Mouse (Mus musculus) layer of hippocampus, postnatal 14 days (tissue): ENCODE data around the gene Frs3. TPM values are rescaled to one million over a fixed set of nuclear protein-coding genes. Genes with fewer than 3 reads are reported as not detected.
A peak's percentile ranks its signal among the peaks of the same experiment; 100 is the strongest.
"Not testable (repeated sequence)": the region's sequence is repeated elsewhere in the genome, so short reads cannot be mapped to it uniquely, and the experiment has no call there.

Source experiments
- DNase-seq, 2 experiments: peaks; one replicate each; pipeline ENCODE4 v3.0.0; 2021 to 2022; ENCODE audit warnings: low spot score in 2 of 2, mixed read lengths in 1 of 2
- long read RNA-seq, 2 experiments: library from polyadenylated mRNA; stranded (forward); transcript quantifications; one replicate each; pipeline ENCODE4 v2.0.0; 2021
- total RNA-seq, 2 experiments: library from RNA; stranded (reverse); gene quantifications; 2 replicates each; pipeline ENCODE4 v1.2.3; 2021

Gene Frs3
- total RNA-seq = 10 to 100 TPM; 22.2 to 27.6 TPM
- long read RNA-seq, experiment 1, transcript Frs3-201 (7 exons, 2,144 nt) = major isoform, 13 of 20 reads
- long read RNA-seq, experiment 1, partial matches to known transcripts = 2 of 20 reads
- long read RNA-seq, experiment 1, other reads (novel, unspliced or antisense) = 5 of 20 reads
- long read RNA-seq, experiment 2, transcript Frs3-201 (7 exons, 2,144 nt) = major isoform, 15 of 20 reads
- long read RNA-seq, experiment 2, partial matches to known transcripts = 4 of 20 reads
- long read RNA-seq, experiment 2, other reads (novel, unspliced or antisense) = 1 of 20 reads

DNA sequence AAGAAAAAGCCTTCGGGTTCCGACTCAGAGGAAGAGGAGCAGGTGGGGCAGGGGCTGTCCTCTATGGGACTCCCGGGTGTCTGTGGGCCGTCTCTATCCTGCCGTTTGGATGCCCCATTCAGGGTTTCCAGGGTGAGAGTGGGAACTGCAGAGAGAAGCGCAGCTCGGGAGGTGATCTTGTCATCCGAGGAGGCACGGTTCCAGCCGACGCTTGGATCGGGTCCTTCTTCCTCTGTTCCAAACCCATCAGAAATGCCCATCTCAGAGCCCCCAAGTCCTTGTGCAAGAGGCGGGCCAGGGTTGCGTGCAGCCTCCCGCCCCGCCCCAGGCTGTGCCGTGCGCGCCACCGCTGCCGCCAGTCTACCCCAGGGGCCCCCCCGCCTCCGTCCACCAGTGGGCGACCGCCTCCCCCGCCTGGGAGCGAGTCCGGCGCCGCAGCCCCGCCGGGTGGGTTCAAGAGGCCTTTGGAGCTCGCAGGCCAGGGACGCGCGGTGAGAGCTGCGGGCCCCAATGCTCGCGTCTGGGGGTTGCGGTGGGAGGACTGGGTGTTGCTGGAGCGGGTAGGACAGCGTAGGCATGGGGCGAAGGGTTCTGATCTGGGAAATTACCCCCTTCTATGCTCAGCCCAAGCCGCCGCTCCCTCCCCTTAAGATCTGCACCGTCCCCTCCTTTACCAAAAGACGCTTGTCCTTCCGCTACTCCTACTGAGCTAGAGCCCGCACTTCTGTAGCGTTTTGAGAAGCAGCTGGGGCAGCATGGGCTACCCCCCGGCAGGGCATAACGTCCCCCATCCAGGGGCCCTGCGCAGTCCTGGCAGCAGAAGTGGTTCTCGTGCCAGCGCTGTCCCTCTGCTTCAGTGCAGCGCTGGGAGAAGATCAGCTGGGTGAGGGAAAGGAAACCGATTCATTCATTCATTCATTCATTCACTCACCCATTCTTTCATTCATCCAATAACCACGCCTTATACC, at the start of gene Frs3:
Gene Frs3, plus strand, starts transcription at position 423 of the 968 bp plus-strand sequence.
- peak; percentile 80 to 82 for DNase-seq

DNA sequence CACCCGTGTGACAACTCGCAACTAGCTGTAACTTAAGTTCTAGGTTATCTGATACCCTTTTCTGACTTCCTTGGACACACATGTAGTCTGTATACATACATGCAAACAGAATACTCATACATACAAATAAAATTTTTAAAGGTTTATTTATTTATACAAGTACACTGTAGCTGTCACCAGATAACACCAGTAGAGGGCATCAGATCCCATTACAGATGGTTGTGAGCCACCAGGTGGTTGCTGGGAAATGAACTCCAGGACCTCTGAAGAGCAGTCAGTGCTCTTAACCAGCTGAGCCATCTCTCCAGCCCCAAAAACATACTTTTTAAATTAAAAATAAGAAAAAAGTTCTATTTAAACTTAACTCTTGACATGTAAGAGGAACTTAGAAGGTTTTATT, 45.8 kb upstream of the Frs3 start:
- no peak for DNase-seq

DNA sequence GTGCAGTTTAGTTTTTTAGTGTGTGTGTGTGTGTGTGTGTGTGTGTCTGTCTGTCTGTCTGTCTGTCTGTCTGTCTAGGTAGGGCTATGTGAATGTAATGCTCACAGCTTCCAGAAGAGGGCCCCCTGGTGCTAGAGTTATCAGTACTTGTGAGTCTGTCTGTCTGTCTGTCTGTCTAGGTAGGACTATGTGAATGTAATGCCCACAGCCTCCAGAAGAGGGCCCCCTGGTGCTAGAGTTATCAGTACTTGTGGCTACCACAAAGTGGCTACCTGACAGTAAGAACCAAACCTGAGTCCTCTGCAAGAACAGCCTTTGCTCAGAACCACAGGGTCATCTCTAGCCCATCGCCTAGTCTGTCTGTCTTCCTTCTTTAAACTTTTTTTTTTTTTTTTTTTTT, 42.1 kb upstream of the Frs3 start:
- DNase-seq = peak; percentile 41 to 65

DNA sequence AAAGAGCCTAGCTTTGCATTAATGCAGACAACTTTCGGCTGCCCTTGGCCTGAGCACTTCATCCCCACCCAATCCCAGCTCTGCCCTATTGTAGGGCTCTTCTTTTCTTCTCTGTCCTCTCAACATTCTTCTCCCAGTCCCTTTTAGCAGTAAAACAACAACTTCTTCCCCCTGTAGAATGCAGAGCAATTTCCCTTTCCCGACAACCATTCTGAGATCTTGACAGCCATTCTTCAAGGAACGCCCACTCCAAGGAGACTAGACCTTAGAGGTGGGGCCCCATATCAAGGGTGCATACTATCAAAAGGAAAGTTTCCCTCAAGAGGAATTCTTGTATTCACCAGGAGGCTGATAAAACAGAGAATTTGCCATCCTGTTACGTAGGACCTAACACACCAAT, 39.9 kb upstream of the Frs3 start:
- no peak for DNase-seq

DNA sequence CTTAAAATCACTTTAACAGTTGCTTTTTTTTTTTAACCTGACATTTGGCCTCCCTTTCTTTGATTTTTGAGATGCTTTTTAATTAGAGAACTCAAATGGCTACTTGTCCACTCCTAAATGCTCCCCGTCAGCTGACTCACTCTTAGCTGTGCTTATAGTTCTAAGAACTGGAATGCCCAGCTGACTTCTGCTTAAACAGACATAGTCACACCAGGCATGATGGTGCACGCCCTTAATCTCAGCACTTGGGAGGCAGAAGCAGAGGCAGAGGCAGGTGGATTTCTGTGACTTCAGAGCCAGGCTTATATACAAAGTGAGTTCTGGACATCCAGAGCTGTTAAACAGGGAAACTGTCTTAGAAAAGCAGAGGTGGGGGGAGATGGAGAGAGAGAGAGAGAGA, 36.9 kb upstream of the Frs3 start:
- DNase-seq = no peak

DNA sequence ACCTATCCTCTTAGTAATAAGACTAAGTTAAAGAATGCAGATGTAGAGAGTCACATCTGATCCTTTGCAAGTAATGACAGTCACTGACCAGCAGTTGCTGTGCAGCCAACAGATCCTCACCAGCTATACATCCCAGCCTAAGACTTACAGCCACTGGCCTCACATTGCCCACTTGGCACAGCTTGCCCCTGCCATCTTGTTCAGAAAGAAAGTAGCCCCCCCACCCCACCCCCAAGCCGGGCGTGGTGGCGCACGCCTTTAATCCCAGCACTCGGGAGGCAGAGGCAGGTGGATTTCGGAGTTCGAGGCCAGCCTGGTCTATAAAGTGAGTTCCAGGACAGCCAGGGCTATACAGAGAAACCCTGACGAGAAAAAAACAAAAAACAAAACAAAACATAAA, 34.5 kb upstream of the Frs3 start:
- DNase-seq = not testable (repeated sequence)

DNA sequence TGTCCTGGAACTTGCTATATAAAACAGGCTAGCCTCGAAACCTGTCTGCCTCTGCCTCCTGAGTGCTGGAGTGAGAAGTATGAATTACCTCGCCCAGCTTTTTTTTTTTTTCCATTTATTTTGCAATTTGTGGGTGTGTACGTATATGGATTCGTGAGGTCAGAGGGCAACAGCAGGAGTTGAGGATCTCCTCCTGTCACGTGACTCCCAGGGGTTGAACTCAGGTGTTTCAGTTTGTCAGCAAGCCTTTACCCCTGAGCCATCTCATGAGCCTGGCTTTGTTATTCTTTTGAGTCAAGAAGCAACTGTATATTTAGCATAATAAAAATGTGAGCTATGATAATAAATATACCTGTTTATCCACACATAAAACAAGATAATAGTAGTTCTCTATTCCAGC, 33.1 kb upstream of the Frs3 start:
- no peak for DNase-seq

DNA sequence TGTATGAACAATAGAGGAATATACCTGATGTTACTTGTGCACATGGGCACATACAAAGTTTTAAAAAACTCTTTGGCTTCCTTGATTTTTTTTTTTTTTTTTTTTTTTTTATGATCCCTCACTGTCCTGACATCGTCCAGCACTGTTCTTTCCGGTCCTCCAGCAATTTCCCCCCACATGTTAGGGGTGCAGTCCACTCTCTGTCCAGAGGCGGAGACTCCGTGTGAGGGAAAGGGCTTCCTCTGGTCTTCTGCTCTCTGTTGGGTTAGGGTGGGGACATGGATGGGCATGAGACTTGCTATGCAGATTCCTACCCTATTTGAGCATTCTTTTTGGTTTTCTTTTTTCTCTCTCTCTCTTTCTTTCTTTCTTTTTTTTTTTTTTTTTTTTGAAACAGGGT, 30.9 kb upstream of the Frs3 start:
- no peak for DNase-seq

DNA sequence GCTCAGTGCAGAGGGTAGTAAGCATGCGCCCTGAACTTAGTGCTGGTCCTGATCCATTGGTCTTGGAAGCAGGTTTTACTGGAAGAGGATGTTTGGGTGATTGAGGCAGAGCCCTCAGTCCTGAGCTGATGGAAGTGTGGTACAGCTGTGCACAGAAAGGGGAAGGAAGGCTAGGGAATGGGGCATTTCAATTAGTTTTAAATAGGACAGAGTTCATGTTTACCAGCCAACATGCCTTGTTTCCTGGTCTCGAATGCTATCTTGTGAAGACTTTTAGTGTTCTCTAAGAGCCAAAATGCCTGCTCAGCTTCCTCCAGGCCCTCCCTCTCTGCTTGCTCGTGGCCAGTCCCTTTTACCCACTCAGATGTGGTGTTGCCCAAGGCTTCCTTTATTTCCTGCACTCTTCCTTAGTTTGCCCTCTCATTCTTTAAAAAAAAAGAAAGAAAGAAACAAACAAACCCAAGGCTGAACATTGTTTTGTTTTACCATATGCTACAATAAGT, 30.0 kb upstream of the Frs3 start:
- DNase-seq = no peak

DNA sequence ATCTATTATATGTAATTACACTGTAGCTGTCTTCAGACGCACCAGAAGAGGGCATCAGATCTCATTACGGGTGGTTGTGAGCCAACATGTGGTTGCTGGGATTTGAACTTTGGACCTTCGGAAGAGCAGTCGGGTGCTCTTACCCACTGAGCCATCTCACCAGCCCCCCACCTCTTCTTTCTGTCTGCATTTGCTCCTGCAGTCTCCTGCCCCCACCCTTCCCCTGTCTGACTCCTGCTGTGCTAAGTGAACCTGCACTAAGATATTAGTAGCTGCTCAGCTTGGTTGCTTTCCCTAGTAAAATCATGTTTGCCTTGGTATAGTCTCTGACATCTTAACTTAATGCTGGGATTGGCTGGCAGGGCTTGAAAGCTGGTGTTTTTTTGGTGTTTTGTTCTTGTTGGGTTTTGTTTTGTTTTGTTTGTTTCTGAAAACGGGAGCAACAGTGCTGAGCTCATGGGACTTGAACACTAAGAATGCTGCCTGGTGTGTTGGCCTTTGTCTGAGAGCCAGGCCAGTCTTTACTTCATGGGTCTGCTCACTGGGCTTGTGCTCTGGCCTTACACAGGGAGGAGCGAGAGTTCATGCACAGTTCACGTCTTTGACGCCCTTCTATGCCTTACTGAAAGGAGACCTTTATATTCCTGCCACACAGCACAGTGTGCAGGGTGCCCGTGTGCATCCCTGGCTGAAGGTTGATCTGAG, 25.7 kb upstream of the Frs3 start:
- DNase-seq = no peak

DNA sequence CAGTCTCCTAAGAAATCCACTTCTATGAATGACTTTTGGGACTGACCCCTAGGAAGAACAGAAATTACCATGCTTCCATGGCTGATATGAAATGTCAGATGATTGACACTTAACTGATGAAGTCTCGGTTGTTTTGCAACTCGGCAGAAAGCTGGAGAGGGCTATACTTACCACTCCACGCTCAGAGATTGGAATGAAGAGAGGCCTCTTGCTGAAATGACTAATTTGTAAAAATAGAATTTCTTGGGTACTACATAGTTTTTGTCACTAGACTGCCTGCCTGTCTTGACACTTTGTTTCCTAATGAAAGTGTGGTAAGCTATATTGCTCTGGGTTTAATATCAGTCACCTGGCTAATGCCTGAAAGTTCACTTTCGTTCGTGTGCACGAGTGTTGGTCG, 24.4 kb upstream of the Frs3 start:
- no peak for DNase-seq

DNA sequence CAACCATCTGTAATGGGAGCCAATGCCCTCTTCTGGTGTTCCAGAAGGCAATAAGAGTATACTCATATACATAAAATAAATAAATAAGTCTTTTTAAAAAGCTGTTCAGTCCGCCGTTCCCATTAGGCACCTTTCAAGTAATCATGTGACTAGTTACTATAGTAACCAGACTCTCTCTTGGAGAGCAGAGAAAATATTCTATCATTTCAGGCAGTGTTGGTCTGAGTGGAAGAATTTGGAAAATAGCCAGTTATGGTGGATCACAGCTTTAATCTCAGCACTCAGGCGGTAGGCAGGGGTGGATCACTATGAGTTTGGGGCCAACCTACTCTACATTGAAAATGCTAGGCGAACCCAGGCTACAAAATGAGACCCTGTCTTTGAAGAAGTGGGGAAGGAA, 19.7 kb upstream of the Frs3 start:
- DNase-seq = no peak

DNA sequence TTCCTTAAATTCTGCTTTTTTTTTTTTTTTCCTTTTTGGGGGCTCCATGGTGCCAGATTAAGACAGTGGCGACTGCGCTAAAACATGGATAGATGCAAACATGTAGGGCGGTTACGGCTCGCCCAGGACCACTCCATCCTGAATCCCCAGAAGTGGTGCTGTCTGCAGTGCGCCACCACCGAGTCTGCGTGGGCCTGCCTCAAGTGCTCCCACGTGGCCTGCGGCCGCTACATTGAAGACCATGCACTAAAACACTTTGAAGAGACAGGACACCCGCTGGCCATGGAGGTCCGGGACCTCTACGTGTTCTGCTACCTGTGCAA, 16.9 kb upstream of the Frs3 start:
- no peak for DNase-seq

DNA sequence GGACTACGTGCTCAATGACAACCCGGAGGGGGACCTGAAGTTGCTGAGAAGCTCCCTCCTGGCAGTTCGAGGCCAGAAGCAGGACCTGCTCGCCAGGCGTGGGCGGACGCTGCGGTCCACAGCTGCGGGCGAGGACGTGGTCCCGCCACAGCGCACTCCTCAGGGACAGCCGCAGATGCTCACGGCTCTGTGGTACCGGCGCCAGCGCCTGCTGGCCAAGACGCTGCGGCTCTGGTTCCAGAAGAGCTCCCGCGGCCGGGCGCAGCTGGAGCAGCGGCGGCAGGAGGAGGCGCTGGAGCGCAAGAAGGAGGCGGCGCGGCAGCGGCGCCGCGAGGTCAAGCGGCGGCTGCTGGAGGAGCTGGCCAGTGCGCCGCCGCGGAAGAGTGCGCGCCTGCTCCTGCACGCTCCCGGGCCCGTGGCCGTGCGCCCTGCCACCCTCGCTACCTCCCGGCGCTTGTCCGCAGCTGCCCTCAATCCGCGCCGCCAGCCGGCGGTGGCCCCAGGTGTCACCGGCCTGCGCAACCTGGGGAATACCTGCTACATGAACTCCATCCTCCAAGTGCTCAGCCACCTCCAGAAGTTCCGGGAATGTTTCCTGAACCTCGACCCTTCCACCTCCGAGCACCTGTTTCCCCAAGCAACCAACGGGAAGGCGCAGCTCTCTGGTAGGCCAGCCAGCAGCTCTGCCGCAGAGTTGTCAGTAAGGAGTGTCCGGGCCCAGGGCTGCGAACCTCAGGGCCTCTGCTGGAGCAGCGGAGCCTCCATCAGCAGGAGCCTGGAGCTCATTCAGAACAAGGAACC, 16.3 kb upstream of the Frs3 start:
- DNase-seq = peak in 1 of 2 experiments; percentile 28

DNA sequence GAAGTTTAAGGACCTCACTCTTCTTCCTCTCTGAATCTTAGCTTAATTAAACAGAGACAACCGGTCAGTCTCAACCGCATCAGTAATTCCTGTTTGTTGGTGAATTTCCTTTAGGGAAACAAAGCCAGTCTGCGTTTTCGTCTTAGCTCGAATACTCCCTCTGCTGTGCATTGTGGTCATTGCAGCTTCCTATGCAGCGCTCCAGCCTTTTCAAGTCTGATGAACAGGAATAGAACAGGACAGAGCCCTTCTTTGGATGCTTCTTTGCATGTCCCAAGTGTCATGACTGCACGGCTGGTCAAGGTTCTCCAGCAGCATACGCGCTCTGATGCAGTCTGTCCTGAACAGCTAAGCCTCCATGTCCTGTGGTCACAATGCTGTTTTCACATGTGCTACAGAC, 12.2 kb upstream of the Frs3 start:
- DNase-seq = peak; percentile 75 to 82

DNA sequence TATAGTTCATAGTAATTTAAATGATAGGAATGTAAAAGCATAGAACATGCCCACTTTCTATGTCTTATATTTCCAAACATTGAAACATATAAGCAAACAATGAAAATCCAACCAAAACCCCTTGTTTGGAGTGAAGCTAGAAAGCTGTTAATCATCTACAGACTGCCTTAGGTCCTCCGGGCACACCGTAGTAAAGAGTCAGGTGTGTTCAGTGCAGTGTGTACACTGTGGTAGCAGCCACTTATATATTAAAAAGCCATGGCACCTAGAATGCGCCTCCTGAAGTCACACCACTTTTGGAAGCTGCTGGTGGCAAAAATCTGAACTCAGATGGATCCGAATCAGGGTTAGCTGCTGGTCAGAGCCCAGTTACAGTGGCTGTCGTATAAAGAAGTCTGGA, 10.6 kb upstream of the Frs3 start:
- no peak for DNase-seq

DNA sequence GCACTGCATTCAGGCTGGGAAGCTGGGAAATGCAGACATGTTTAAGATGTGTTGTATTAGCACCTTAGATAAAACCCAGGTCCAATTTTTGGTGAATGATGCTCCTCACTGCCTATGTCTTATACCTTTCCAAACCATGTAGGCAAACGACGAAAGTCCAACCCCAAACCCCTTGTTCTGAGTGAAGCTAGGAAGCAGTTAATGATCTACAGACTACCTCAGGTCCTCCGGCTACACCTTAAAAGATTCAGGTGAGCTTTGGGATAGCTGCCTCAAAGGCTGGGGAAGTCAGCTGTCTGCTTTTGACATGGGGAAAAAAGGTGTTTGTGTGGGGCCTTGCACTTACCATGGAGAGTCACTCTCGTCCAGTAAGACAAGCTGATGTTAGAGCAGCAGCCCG, 10.1 kb upstream of the Frs3 start:
- DNase-seq = no peak

DNA sequence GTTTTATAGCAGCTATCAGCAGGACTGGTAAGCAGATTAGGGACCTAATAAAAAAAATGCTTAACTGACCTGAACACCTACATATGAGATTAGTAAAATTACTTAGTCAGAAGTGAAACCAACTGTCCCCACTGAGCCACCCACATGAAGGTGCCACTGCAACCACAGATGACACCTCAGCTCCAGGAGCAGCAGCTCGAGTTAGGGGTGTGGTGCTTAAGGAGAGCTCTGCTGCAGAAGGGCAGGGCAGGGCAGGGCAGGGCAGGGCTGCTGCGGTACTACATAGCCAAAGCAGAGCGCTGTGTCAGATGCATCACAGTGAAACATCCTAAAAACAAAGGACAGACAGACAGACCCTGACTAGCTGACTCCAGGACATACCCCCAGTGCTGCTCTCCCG, 6.0 kb upstream of the Frs3 start:
- no peak for DNase-seq

DNA sequence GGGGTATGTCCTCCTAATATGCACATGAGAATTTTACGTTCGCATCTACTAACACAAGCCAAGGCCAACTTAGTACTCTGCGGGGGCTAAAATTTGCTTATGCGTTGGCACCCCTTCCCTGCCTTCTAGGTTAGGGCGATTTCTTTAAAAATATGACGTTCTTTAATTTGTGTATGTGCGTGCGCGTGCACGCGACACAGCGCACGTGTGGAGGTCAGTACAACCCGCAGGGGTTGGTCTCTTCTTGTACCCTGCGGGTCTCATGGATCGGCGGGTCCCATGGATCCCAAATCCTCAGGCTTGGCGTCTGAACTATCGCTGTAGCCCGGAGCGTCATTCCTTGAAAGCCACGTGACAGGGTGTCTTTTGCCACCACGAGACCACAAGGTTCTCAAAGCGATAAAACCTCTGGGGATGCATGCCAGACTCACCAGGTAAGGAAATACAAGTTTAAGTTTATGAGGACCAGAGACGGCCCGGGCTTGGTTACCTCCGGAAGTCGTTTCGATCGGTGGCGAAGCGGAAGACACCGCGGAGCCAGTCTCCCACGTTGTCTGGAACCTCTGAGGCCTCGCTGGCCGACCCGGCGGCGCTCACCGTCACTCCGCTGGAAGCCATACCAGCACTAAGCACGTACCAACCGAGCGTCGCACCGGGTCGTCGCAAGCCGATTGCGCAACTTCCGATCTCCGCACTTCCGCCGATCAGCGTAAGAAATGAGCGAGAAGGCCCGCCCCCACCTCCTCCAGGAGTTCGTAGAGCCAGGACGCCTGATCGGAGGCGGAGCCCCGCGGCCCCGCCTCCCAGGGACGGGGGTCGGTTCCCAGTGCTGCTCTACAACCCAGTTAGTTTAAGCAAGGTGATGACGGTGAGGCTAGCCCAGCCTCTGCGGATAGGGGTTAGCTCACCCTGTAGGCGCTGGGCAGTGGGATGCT, 1.2 kb upstream of the Frs3 start:
- peak; percentile 91 to 97 for DNase-seq

DNA sequence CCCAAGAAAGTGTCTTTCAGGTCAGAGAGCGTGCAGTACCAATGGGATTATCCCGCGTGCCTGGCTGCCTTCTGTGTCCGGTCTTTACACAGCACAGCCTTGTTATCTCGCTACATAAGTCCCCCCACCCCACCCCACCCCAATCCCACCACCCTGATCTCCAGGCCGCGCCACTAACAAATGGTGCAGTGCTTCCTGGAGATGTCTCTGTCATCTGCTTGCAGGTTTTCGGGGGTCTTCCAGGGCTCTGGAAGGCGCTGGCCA, 554 bp upstream of the Frs3 start, which contains the start of gene Tomm6:
Gene Tomm6, minus strand, starts transcription at position 43 of the 264 bp plus-strand sequence.
- no peak for DNase-seq
